Mouse (Mus musculus): ENCODE measurements around the gene Fgfbp1. TPM values are rescaled to one million over a fixed set of nuclear protein-coding genes. Genes with fewer than 3 reads are reported as not detected.

The Fgfbp1 gene
- polyA plus RNA-seq, 1 experiment from 2014 or later: 1.3 TPM

- H3K9ac ChIP-seq: no peak overlapping the region
- H3K36me3 ChIP-seq (ENCODE audit: poor library complexity, severe bottlenecking): no peaks in the 10 kb centered on the region
- WGBS: 86% methylated on average over 2 of the region's 2 CpGs
- H3K9me3 ChIP-seq (replicated peaks): no peaks in the 10 kb centered on the region
- H3K27ac ChIP-seq: no peak overlapping the region
- H3K27me3 ChIP-seq: no peaks in the 10 kb centered on the region
- no peak overlapping the region for H3K4me3 ChIP-seq
- ATAC-seq: no peak
- H3K4me1 ChIP-seq: no peaks in the 10 kb centered on the region
- H3K4me2 ChIP-seq: no peak overlapping the region
Observed at GRCm38 (mm10) chr5:43971156-43971555, 10.4 kb downstream of the Fgfbp1 start.

- H3K27ac ChIP-seq: no peak overlapping the region
- no peaks in the 10 kb centered on the region for H3K27me3 ChIP-seq
- H3K36me3 ChIP-seq (ENCODE audit: poor library complexity, severe bottlenecking): no peaks in the 10 kb centered on the region
- ATAC-seq: no peak
- H3K9ac ChIP-seq: no peak overlapping the region
- 90% methylated on average over 2 of the region's 2 CpGs for WGBS
- no peaks in the 10 kb centered on the region for H3K9me3 ChIP-seq (replicated peaks)
- no peak overlapping the region for H3K4me2 ChIP-seq
- no peaks in the 10 kb centered on the region for H3K4me1 ChIP-seq
- H3K4me3 ChIP-seq: no peak overlapping the region
Observed at GRCm38 (mm10) chr5:43970532-43970931, 11.0 kb downstream of the Fgfbp1 start.

GRCm38 (mm10) chr5:43968634-43969033, 12.9 kb downstream of the Fgfbp1 start:
- 59% methylated on average over 2 of the region's 2 CpGs for WGBS
- no peak overlapping the region for H3K9ac ChIP-seq
- H3K9me3 ChIP-seq (replicated peaks): no peaks in the 10 kb centered on the region
- no peak overlapping the region for H3K4me2 ChIP-seq
- H3K27ac ChIP-seq: no peak overlapping the region
- no peak for ATAC-seq
- H3K4me3 ChIP-seq: no peak overlapping the region
- no peaks in the 10 kb centered on the region for H3K4me1 ChIP-seq
- H3K36me3 ChIP-seq (ENCODE audit: poor library complexity, severe bottlenecking): no peaks in the 10 kb centered on the region
- H3K27me3 ChIP-seq: no peaks in the 10 kb centered on the region

GRCm38 (mm10) chr5:43961056-43961455, 20.5 kb downstream of the Fgfbp1 start:
- Histone ChIP-seq H3K4me1 (no peaks in the 10 kb centered on the region), H3K27me3 (no peaks in the 10 kb centered on the region), H3K27ac (no peak overlapping the region), H3K4me2 (no peak overlapping the region), H3K9me3 (replicated peaks) (no peaks in the 10 kb centered on the region), H3K36me3 (ENCODE audit: poor library complexity, severe bottlenecking) (no peaks in the 10 kb centered on the region), H3K9ac (no peak overlapping the region), H3K4me3 (no peak overlapping the region)
- 91% methylated on average over 3 of the region's 3 CpGs for WGBS
- no peak for ATAC-seq

GRCm38 (mm10) chr5:43959884-43960440, 21.6 kb downstream of the Fgfbp1 start:
- Histone ChIP-seq H3K36me3 (ENCODE audit: poor library complexity, severe bottlenecking) (no peaks in the 10 kb centered on the region), H3K9me3 (replicated peaks) (no peaks in the 10 kb centered on the region), H3K4me1 (no peaks in the 10 kb centered on the region), H3K27me3 (no peaks in the 10 kb centered on the region), H3K4me3 (no peak overlapping the region), H3K9ac (no peak overlapping the region), H3K27ac (no peak overlapping the region), H3K4me2 (no peak overlapping the region)
- no peak for ATAC-seq
- 86% methylated on average over 3 of the region's 3 CpGs for whole genome bisulfite sequencing

GRCm38 (mm10) chr5:43953241-43953640, 28.3 kb downstream of the Fgfbp1 start:
- no peak overlapping the region for H3K9ac ChIP-seq
- H3K4me1 ChIP-seq: peaks cover 6% of the 10 kb centered on the region
- WGBS: 63% methylated on average over 1 of the region's 1 CpGs
- H3K4me2 ChIP-seq: no peak overlapping the region
- peaks cover 3% of the 10 kb centered on the region; the same call in 1 of the 2 replicates for H3K27me3 ChIP-seq
- H3K4me3 ChIP-seq: no peak overlapping the region
- H3K36me3 ChIP-seq (ENCODE audit: poor library complexity, severe bottlenecking): no peaks in the 10 kb centered on the region
- no peak for ATAC-seq
- no peaks in the 10 kb centered on the region for H3K9me3 ChIP-seq (replicated peaks)
- no peak overlapping the region for H3K27ac ChIP-seq

- no peaks in the 10 kb centered on the region for H3K36me3 ChIP-seq (ENCODE audit: poor library complexity, severe bottlenecking)
- no peaks in the 10 kb centered on the region for H3K9me3 ChIP-seq (replicated peaks)
- peaks cover 3% of the 10 kb centered on the region; the same call in 1 of the 2 replicates for H3K27me3 ChIP-seq
- H3K9ac ChIP-seq: no peak overlapping the region
- H3K4me2 ChIP-seq: peak overlapping the region; percentile 73
- 0 out of 2 replicates have a peak, but pooled peaks have one; percentile 17 for ATAC-seq
- H3K4me3 ChIP-seq: no peak overlapping the region
- 2% methylated on average over 8 of the region's 8 CpGs for WGBS
- H3K4me1 ChIP-seq: peaks cover 16% of the 10 kb centered on the region
- no peak overlapping the region for H3K27ac ChIP-seq
Observed at GRCm38 (mm10) chr5:43948748-43949275, 32.8 kb downstream of the Fgfbp1 start.

- peak overlapping the region; percentile 38 for H3K4me3 ChIP-seq
- no peak overlapping the region for H3K27ac ChIP-seq
- peak overlapping the region; percentile 73 for H3K4me2 ChIP-seq
- peaks cover 16% of the 10 kb centered on the region for H3K4me1 ChIP-seq
- 2% methylated on average over 27 of the region's 27 CpGs for WGBS
- H3K36me3 ChIP-seq (ENCODE audit: poor library complexity, severe bottlenecking): no peaks in the 10 kb centered on the region
- peak; percentile 87 for ATAC-seq
- no peaks in the 10 kb centered on the region for H3K9me3 ChIP-seq (replicated peaks)
- peaks cover 3% of the 10 kb centered on the region; the same call in 1 of the 2 replicates for H3K27me3 ChIP-seq
- peak overlapping the region; percentile 43; the same call in 1 of the 2 replicates for H3K9ac ChIP-seq
Observed at GRCm38 (mm10) chr5:43948111-43948743, 33.4 kb downstream of the Fgfbp1 start.

GRCm38 (mm10) chr5:43947330-43947977, 34.1 kb downstream of the Fgfbp1 start:
- no peak overlapping the region for H3K4me3 ChIP-seq
- H3K9ac ChIP-seq: no peak overlapping the region
- H3K27ac ChIP-seq: no peak overlapping the region
- peak overlapping the region; percentile 73 for H3K4me2 ChIP-seq
- no peaks in the 10 kb centered on the region for H3K36me3 ChIP-seq (ENCODE audit: poor library complexity, severe bottlenecking)
- no peaks in the 10 kb centered on the region for H3K9me3 ChIP-seq (replicated peaks)
- no peak for ATAC-seq
- peaks cover 3% of the 10 kb centered on the region; the same call in 1 of the 2 replicates for H3K27me3 ChIP-seq
- 29% methylated on average over 9 of the region's 9 CpGs for WGBS
- H3K4me1 ChIP-seq: peaks cover 16% of the 10 kb centered on the region

GRCm38 (mm10) chr5:43933269-43933668, 48.3 kb downstream of the Fgfbp1 start:
- 57% methylated on average over 2 of the region's 2 CpGs for WGBS
- Histone ChIP-seq H3K9me3 (replicated peaks) (no peaks in the 10 kb centered on the region), H3K4me1 (no peaks in the 10 kb centered on the region), H3K4me3 (no peak overlapping the region), H3K27me3 (no peaks in the 10 kb centered on the region), H3K36me3 (ENCODE audit: poor library complexity, severe bottlenecking) (no peaks in the 10 kb centered on the region), H3K27ac (no peak overlapping the region), H3K9ac (no peak overlapping the region), H3K4me2 (no peak overlapping the region)
- no peak for ATAC-seq
